Mouse (Mus musculus): Measurements from ENCODE around the gene Nat10. TPM values are rescaled to one million over a fixed set of nuclear protein-coding genes. Genes with fewer than 3 reads are reported as not detected.

Nat10 gene
- total RNA-seq, 2 experiments from 2014 or later, result 37.0 to 37.6 TPM

- no peak for DNase-seq
Measured at GRCm38 (mm10) chr2:103690828-103691227, 70.2 kb downstream of the Nat10 start.

GRCm38 (mm10) chr2:103690425-103690824 is 70.6 kb downstream of the Nat10 start:
- DNase-seq, result peak; percentile 38 to 52

GRCm38 (mm10) chr2:103687888-103688287 is 73.2 kb downstream of the Nat10 start:
- no peak for DNase-seq

GRCm38 (mm10) chr2:103687143-103687542 is 73.9 kb downstream of the Nat10 start:
- no peak for DNase-seq

- DNase-seq, result no peak
Measured at GRCm38 (mm10) chr2:103685581-103685980, 75.5 kb downstream of the Nat10 start.

- DNase-seq, result no peak
Measured at GRCm38 (mm10) chr2:103684926-103685577, 76.0 kb downstream of the Nat10 start.

GRCm38 (mm10) chr2:103684431-103684830 is 76.6 kb downstream of the Nat10 start:
- DNase-seq, result no peak

- no peak for DNase-seq
Measured at GRCm38 (mm10) chr2:103682927-103683442, 78.1 kb downstream of the Nat10 start.

- peak; percentile 22 to 32 for DNase-seq
Measured at GRCm38 (mm10) chr2:103682261-103682722, 78.8 kb downstream of the Nat10 start.

- DNase-seq, result no peak
Measured at GRCm38 (mm10) chr2:103681149-103681548, 79.9 kb downstream of the Nat10 start.

GRCm38 (mm10) chr2:103680364-103681110 is 80.5 kb downstream of the Nat10 start:
- DNase-seq, result no peak

- no peak for DNase-seq
Measured at GRCm38 (mm10) chr2:103678433-103678832, 82.6 kb downstream of the Nat10 start.

GRCm38 (mm10) chr2:103677614-103678369 is 83.3 kb downstream of the Nat10 start:
- DNase-seq, result no peak

GRCm38 (mm10) chr2:103676808-103677207 is 84.3 kb downstream of the Nat10 start:
- DNase-seq, result no peak

- no peak for DNase-seq
Measured at GRCm38 (mm10) chr2:103675391-103675790, 85.7 kb downstream of the Nat10 start.

GRCm38 (mm10) chr2:103673609-103674008 is 87.5 kb downstream of the Nat10 start:
- no peak for DNase-seq

- DNase-seq, result no peak
Measured at GRCm38 (mm10) chr2:103672573-103673119, 88.4 kb downstream of the Nat10 start.

Other genes starting within 250 kb of the Nat10 start
- gene Abtb2, start 195.0 kb downstream of the Nat10 start, total RNA-seq (2021), result 10 to 100 TPM; 11.8 to 12.0 TPM
- 100 to 1,000 TPM; 363 to 370 TPM for gene Caprin1, start 36.4 kb upstream of the Nat10 start, total RNA-seq (2021)
- 10 to 100 TPM; 20.0 TPM for gene Lmo2, start 196.7 kb upstream of the Nat10 start, total RNA-seq (2021)